Mouse (Mus musculus) myocyte (in vitro differentiated cells): ENCODE measurements at regions not wholly inside any gene's neighbourhood (a gene's known extent, or its start where the extent isn't known, plus 50 kb on each side); places are given as distances from the start of the nearest gene placed in this dataset.

Source experiments
- H3K27me3 ChIP-seq: one replicate; pipeline ENCODE4 v1.6.1; 2011; ENCODE audit not compliant: control insufficient read depth, insufficient read depth, insufficient read length
- H3K36me3 ChIP-seq: one replicate; pipeline ENCODE4 v1.6.1; 2011; ENCODE audit not compliant: control insufficient read depth, insufficient read depth
- H3K4me2 ChIP-seq: one replicate; pipeline ENCODE4 v1.6.1; 2011; ENCODE audit warnings: low read depth, control low read depth
- H3K4me3 ChIP-seq: one replicate; pipeline ENCODE4 v1.5.1; 2011; ENCODE audit warnings: mild to moderate bottlenecking, control low read depth, moderate library complexity
- H3K79me2 ChIP-seq: one replicate; pipeline ENCODE4 v1.6.1; 2011; ENCODE audit not compliant: control insufficient read depth, insufficient read depth
- H3ac ChIP-seq: one replicate; pipeline ENCODE4 v1.6.1; 2011; ENCODE audit not compliant: control insufficient read depth, insufficient read length
- CEBPB ChIP-seq: IDR thresholded peaks from 2 replicates; pipeline ENCODE4 v1.6.1; 2011; ENCODE audit warnings: mild to moderate bottlenecking, moderate library complexity; ENCODE audit not compliant: poor library complexity, insufficient read depth, severe bottlenecking
- E2F4 ChIP-seq: IDR thresholded peaks from one replicate; pipeline ENCODE4 v1.6.1; 2011; ENCODE audit warnings: mild to moderate bottlenecking, control low read depth, moderate library complexity; ENCODE audit not compliant: insufficient read depth
- MAX ChIP-seq: IDR thresholded peaks from one replicate; pipeline ENCODE4 v1.6.1; 2011; ENCODE audit warnings: low read depth, mild to moderate bottlenecking, control low read depth
- MYOD1 ChIP-seq, 3 experiments: IDR thresholded peaks; one replicate each; pipeline ENCODE4 v1.6.1; 2011; ENCODE audit warnings: control low read depth in 2 of 3, low read depth in 2 of 3, mild to moderate bottlenecking in 2 of 3, moderate library complexity in 1 of 3; ENCODE audit not compliant: insufficient read length in 2 of 3, control insufficient read depth in 1 of 3
- MYOG ChIP-seq, 3 experiments: IDR thresholded peaks; one replicate each; pipeline ENCODE4 v1.6.1; 2011; ENCODE audit warnings: control low read depth in 2 of 3, low read depth in 2 of 3, mild to moderate bottlenecking in 2 of 3; ENCODE audit not compliant: insufficient read length in 2 of 3, control insufficient read depth in 1 of 3, insufficient read depth in 1 of 3
- POLR2AphosphoS2 ChIP-seq: IDR thresholded peaks from one replicate; pipeline ENCODE4 v1.6.1; 2011; ENCODE audit warnings: low read depth, control low read depth; ENCODE audit not compliant: insufficient read length
- REST ChIP-seq: IDR thresholded peaks from one replicate; pipeline ENCODE4 v1.6.1; 2011; ENCODE audit warnings: mild to moderate bottlenecking, control low read depth, moderate library complexity; ENCODE audit not compliant: insufficient read depth, insufficient read length
- SRF ChIP-seq: IDR thresholded peaks from one replicate; pipeline ENCODE4 v1.6.1; 2011; ENCODE audit warnings: low read depth; ENCODE audit not compliant: control insufficient read depth, insufficient read length
- TCF12 ChIP-seq: IDR thresholded peaks from one replicate; pipeline ENCODE4 v1.6.1; 2011; ENCODE audit warnings: mild to moderate bottlenecking, control low read depth; ENCODE audit not compliant: poor library complexity, insufficient read depth, severe bottlenecking
- TCF3 ChIP-seq: IDR thresholded peaks from one replicate; pipeline ENCODE4 v1.6.1; 2011; ENCODE audit warnings: low read depth, control low read depth; ENCODE audit not compliant: insufficient read length
- USF1 ChIP-seq: IDR thresholded peaks from one replicate; pipeline ENCODE4 v1.6.1; 2011; ENCODE audit warnings: low read depth, mild to moderate bottlenecking, control low read depth, moderate library complexity

- no peak overlapping the region for H3ac ChIP-seq
- H3K27me3 ChIP-seq = no peaks in the 10 kb centered on the region
- no peak overlapping the region for H3K4me2 ChIP-seq
- no peaks in the 10 kb centered on the region for H3K36me3 ChIP-seq
- TF ChIP-seq E2F4 (no peak), POLR2AphosphoS2 (no peak), MYOG (IDR thresholded peaks at IDR 0.05; ENCODE audit: control insufficient read depth in 1 of 3, insufficient read depth in 1 of 3, insufficient read length in 2 of 3, low read depth in 2 of 3) (no peak), SRF (no peak), USF1 (no peak), MAX (no peak), TCF3 (no peak), CEBPB (no peak), MYOD1 (IDR thresholded peaks at IDR 0.05; ENCODE audit: control insufficient read depth in 1 of 3, insufficient read length in 2 of 3, low read depth in 2 of 3) (no peak)
- H3K4me3 ChIP-seq = no peak overlapping the region
- H3K79me2 ChIP-seq = no peaks in the 10 kb centered on the region
Observed at GRCm38 (mm10) chr10:7265412-7265811, 53.4 kb upstream of the Cnksr3 start.

- Histone ChIP-seq H3K79me2 (no peaks in the 10 kb centered on the region), H3K27me3 (no peaks in the 10 kb centered on the region), H3K36me3 (no peaks in the 10 kb centered on the region), H3K4me2 (no peak overlapping the region), H3ac (no peak overlapping the region), H3K4me3 (no peak overlapping the region)
- no peak for TF ChIP-seq SRF
- no peak for TF ChIP-seq REST
- TF ChIP-seq TCF12 = no peak
Observed at GRCm38 (mm10) chr10:7264721-7265120, 52.7 kb upstream of the Cnksr3 start.
